ENCODE assay signal across 24 mouse cellular contexts in the genomic region with DNA sequence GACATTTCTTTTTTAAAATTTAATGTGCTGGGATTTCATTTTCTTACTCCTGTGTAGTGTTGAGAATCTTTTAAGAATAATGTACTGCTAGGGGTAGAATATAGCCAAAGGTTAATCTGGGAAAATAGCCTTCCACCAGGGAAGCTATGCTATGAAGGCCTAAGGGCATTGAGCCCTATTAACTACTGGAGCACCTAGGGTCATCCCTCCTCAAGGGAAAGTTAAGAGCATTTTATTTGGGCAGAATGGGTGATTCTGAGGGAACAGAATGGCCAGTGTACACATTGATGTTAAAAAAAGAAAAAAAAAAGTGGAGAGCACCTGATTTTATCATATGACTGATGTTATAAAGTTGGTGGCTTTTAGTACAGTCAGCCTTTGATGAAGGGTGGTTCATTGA. TPM values are rescaled to one million over a fixed set of nuclear protein-coding genes. Genes with fewer than 3 reads are reported as not detected.
"Had no signal": no experiment of that assay in that cellular context is flagged by ENCODE, and none has a peak within 500 bp of the region (broad histone marks: within the 10 kb centered on the region; RNA-seq: fewer than 3 reads in every experiment).

No protein-coding gene starts in this region.

- H3K27me3 ChIP-seq: liver, embryonic 15.5 days; lung, embryonic 15.5 days; megakaryocyte, embryonic 14.5 days; midbrain, embryonic 12.5 days; neural tube, embryonic 12.5 days; stomach, embryonic 15.5 days had no signal

- H3K4me1 ChIP-seq: liver, embryonic 15.5 days; lung, embryonic 15.5 days; megakaryocyte, embryonic 14.5 days; midbrain, embryonic 12.5 days; neural tube, embryonic 12.5 days; stomach, embryonic 15.5 days had no signal

- H3K27ac ChIP-seq: liver, embryonic 15.5 days; lung, embryonic 15.5 days; macrophage; midbrain, embryonic 12.5 days; neural tube, embryonic 12.5 days; stomach, embryonic 15.5 days; stomach, postnatal 0 days had no signal

- H3K36me3 ChIP-seq: liver, embryonic 15.5 days; lung, embryonic 15.5 days; midbrain, embryonic 12.5 days; neural tube, embryonic 12.5 days; stomach, embryonic 15.5 days had no signal

- H3K9ac ChIP-seq: liver, embryonic 15.5 days; liver, postnatal 0 days; lung, embryonic 15.5 days; midbrain, embryonic 12.5 days; neural tube, embryonic 12.5 days; stomach, embryonic 15.5 days had no signal

- H3K9me3 ChIP-seq: liver, embryonic 15.5 days; lung, embryonic 15.5 days; midbrain, embryonic 12.5 days; neural tube, embryonic 12.5 days; stomach, embryonic 15.5 days had no signal

- H3K4me2 ChIP-seq: liver, embryonic 15.5 days; lung, embryonic 15.5 days; midbrain, embryonic 12.5 days; neural tube, embryonic 12.5 days; stomach, embryonic 15.5 days had no signal

- ATAC-seq: liver, postnatal 0 days had no signal

- H3K4me3 ChIP-seq: liver, embryonic 15.5 days; lung, embryonic 15.5 days; megakaryocyte, embryonic 14.5 days; midbrain, embryonic 12.5 days; neural tube, embryonic 12.5 days; stomach, embryonic 15.5 days had no signal

- DNase-seq: liver, postnatal 0 days; lung, adult 2 months; lung, postnatal 14 days; lung, postnatal 36 days; midbrain, embryonic 14.5 days; right cerebral cortex, postnatal 14 days; thymus, adult 2 months; thymus, postnatal 25 days; thymus, postnatal 4 days had no signal

RNA-seq across cellular contexts. Expression of gene Triml2, which starts 35.2 kb away (rescaled TPM):
- total RNA-seq: megakaryocyte progenitor cell, adult 5-6 weeks; monocyte, adult 5-6 weeks; neutrophil, adult 5-6 weeks had no signal
- polyA plus RNA-seq: liver, embryonic 15.5 days; liver, postnatal 0 days; lung, adult 2 months; lung, embryonic 15.5 days; lung, postnatal 0 days; macrophage; midbrain, embryonic 12.5 days; midbrain, embryonic 14.5 days; neural tube, embryonic 12.5 days; neural tube, embryonic 14.5 days; spleen, adult 2 months; stomach, embryonic 15.5 days; stomach, postnatal 0 days; thymus, adult 2 months; urinary bladder, adult 2 months had no signal
